Mouse (Mus musculus): Measurements from ENCODE around the gene Rftn2. TPM values are rescaled to one million over a fixed set of nuclear protein-coding genes. Genes with fewer than 3 reads are reported as not detected.
A peak's percentile ranks its signal among the peaks of the same experiment; 100 is the strongest.

The Rftn2 gene
- polyA plus RNA-seq, 1 experiment from 2014 or later, result 7.0 TPM

GRCm38 (mm10) chr1:55182392-55182791 is 44.2 kb downstream of the Rftn2 start:
- Histone ChIP-seq H3K9me3 (replicated peaks; ENCODE audit: low read length) (no peaks in the 10 kb centered on the region), H3K27ac (no peak overlapping the region), H3K9ac (ENCODE audit: low read depth, low read length) (no peak overlapping the region), H3K36me3 (ENCODE audit: insufficient read depth, low read length) (no peaks in the 10 kb centered on the region), H3K4me1 (replicated peaks; ENCODE audit: insufficient read depth, low read length) (no peaks in the 10 kb centered on the region), H3K4me2 (ENCODE audit: low read length) (no peak overlapping the region), H3K4me3 (replicated peaks; ENCODE audit: low read depth, low read length) (no peak overlapping the region), H3K27me3 (ENCODE audit: insufficient read depth, low read length) (no peaks in the 10 kb centered on the region)
- DNase-seq (ENCODE audit: low spot score), result no peak
- ATAC-seq (replicated peaks; ENCODE audit: low FRiP score, low read depth), result no peak
- 91% methylated on average over 5 of the region's 5 CpGs for WGBS
- no peak for TF ChIP-seq CTCF (IDR thresholded peaks at IDR 0.05; ENCODE audit: low read depth)

DNA sequence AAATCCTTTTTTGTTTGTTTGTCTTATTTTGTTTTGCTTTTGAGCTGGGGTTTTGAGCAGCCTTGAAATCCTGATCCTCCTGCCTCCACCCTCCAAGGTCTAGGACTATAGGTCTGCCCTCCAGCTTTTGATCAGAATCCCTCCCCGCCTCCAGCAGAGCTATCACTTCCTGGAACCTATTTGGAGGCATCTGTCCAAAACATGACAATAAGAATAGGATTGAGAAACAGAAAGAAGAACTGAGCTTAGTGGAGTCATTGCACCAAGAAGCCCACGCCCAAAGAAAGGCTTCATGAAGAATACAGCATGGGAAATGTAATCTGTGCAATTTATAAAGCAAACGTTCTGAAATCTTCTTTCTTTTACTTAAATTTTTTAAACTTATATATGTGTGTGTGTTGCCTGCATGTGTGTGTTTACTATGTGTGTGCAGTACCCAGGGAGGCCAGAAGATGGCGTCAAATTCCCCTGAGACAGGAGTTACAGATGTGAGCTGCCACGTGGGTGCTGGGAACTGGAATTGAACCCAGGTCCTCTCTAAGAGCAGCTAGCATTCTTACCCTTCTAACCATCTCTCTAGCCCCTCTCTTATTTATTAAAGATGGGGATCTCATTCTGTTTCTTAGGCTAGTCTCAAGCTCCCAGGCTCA is 46.5 kb downstream of the Rftn2 start:
- Histone ChIP-seq H3K4me1 (replicated peaks; ENCODE audit: insufficient read depth, low read length) (no peaks in the 10 kb centered on the region), H3K9me3 (replicated peaks; ENCODE audit: low read length) (no peaks in the 10 kb centered on the region), H3K4me3 (replicated peaks; ENCODE audit: low read depth, low read length) (no peak overlapping the region), H3K9ac (ENCODE audit: low read depth, low read length) (no peak overlapping the region), H3K27me3 (ENCODE audit: insufficient read depth, low read length) (no peaks in the 10 kb centered on the region), H3K36me3 (ENCODE audit: insufficient read depth, low read length) (no peaks in the 10 kb centered on the region), H3K27ac (no peak overlapping the region), H3K4me2 (ENCODE audit: low read length) (no peak overlapping the region)
- DNase-seq (ENCODE audit: low spot score), result no peak
- 0 out of 2 replicates have a peak, but pooled peaks have one; percentile 14 for TF ChIP-seq CTCF (IDR thresholded peaks at IDR 0.05; ENCODE audit: low read depth)
- ATAC-seq (replicated peaks; ENCODE audit: low FRiP score, low read depth), result no peak
- WGBS, result 89% methylated on average over 5 of the region's 5 CpGs

- no peak overlapping the region for H3K4me2 ChIP-seq (ENCODE audit: low read length)
- no peaks in the 10 kb centered on the region for H3K27me3 ChIP-seq (ENCODE audit: insufficient read depth, low read length)
- no peak overlapping the region for H3K4me3 ChIP-seq (replicated peaks; ENCODE audit: low read depth, low read length)
- WGBS, result 34% methylated on average over 3 of the region's 3 CpGs
- no peak for DNase-seq (ENCODE audit: low spot score)
- H3K27ac ChIP-seq, result no peak overlapping the region
- no peaks in the 10 kb centered on the region for H3K4me1 ChIP-seq (replicated peaks; ENCODE audit: insufficient read depth, low read length)
- no peaks in the 10 kb centered on the region for H3K9me3 ChIP-seq (replicated peaks; ENCODE audit: low read length)
- no peak overlapping the region for H3K9ac ChIP-seq (ENCODE audit: low read depth, low read length)
- TF ChIP-seq CTCF (IDR thresholded peaks at IDR 0.05; ENCODE audit: low read depth), result no peak
- ATAC-seq (replicated peaks; ENCODE audit: low FRiP score, low read depth), result no peak
- H3K36me3 ChIP-seq (ENCODE audit: insufficient read depth, low read length), result no peaks in the 10 kb centered on the region
These were observed 52.0 kb downstream of the Rftn2 start for GRCm38 (mm10) chr1:55174558-55175034.

- WGBS, result 87% methylated on average over 10 of the region's 10 CpGs
- no peaks in the 10 kb centered on the region for H3K9me3 ChIP-seq (replicated peaks; ENCODE audit: low read length)
- no peak overlapping the region for H3K27ac ChIP-seq
- no peak for DNase-seq (ENCODE audit: low spot score)
- H3K4me2 ChIP-seq (ENCODE audit: low read length), result no peak overlapping the region
- no peak for TF ChIP-seq CTCF (IDR thresholded peaks at IDR 0.05; ENCODE audit: low read depth)
- no peak for ATAC-seq (replicated peaks; ENCODE audit: low FRiP score, low read depth)
- no peak overlapping the region for H3K9ac ChIP-seq (ENCODE audit: low read depth, low read length)
- H3K27me3 ChIP-seq (ENCODE audit: insufficient read depth, low read length), result no peaks in the 10 kb centered on the region
- H3K36me3 ChIP-seq (ENCODE audit: insufficient read depth, low read length), result no peaks in the 10 kb centered on the region
- H3K4me1 ChIP-seq (replicated peaks; ENCODE audit: insufficient read depth, low read length), result no peaks in the 10 kb centered on the region
- no peak overlapping the region for H3K4me3 ChIP-seq (replicated peaks; ENCODE audit: low read depth, low read length)
These were observed 52.6 kb downstream of the Rftn2 start for GRCm38 (mm10) chr1:55173720-55174557.

DNA sequence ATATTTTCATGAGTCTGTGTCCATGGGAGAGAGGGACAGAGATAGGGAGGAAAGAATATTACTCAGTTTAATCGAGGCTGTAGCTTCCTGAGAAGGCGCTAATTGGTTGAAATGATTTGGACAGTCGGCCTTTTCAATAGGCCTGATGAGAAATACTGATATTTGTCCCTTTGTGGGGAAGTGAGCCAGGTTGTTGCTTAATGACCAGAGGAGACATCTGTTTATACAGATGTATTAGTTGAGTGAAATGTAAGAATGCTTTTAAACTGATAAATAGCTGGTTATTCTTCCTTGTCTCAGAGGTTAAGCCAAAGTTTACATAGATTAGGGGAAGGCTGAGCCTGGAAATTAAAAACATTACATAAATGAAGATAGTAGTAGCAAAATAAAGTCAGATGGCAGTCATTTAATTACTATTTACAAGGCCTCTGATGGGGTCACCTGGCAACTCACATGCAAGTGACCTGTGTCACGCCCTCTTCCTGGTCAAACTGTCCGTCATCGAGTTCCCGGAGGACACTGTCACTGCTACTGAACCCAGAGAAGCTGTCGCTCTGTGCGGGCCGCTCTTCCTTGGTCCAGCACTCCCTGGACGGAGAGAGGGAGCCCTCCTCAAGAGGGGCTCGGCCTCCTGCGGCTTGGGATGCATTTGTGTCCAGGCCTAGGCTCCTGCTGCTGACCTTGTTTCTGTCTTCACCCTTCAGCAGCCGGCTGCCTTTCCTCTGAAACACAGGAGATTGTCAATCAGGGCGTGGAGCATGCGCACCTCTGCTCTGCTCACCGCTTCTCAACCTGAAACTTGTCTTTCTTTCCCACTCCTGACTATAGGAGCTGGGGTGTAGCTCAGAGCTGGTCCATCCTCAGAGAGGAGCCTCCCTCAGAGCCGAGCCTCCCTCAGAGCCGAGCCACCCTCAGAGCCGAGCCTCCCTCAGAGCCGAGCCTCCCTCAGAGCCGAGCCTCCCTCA is 54.9 kb downstream of the Rftn2 start:
- H3K36me3 ChIP-seq (ENCODE audit: insufficient read depth, low read length), result no peaks in the 10 kb centered on the region
- H3K4me3 ChIP-seq (replicated peaks; ENCODE audit: low read depth, low read length), result no peak overlapping the region
- H3K4me2 ChIP-seq (ENCODE audit: low read length), result peak overlapping the region; percentile 4; the same call in 1 of the 2 replicates
- H3K9ac ChIP-seq (ENCODE audit: low read depth, low read length), result no peak overlapping the region
- 54% methylated on average over 22 of the region's 22 CpGs for WGBS
- H3K4me1 ChIP-seq (replicated peaks; ENCODE audit: insufficient read depth, low read length), result no peaks in the 10 kb centered on the region
- no peaks in the 10 kb centered on the region for H3K9me3 ChIP-seq (replicated peaks; ENCODE audit: low read length)
- no peak for DNase-seq (ENCODE audit: low spot score)
- ATAC-seq (replicated peaks; ENCODE audit: low FRiP score, low read depth), result no peak
- no peaks in the 10 kb centered on the region for H3K27me3 ChIP-seq (ENCODE audit: insufficient read depth, low read length)
- TF ChIP-seq CTCF (IDR thresholded peaks at IDR 0.05; ENCODE audit: low read depth), result no peak
- H3K27ac ChIP-seq, result no peak overlapping the region

DNA sequence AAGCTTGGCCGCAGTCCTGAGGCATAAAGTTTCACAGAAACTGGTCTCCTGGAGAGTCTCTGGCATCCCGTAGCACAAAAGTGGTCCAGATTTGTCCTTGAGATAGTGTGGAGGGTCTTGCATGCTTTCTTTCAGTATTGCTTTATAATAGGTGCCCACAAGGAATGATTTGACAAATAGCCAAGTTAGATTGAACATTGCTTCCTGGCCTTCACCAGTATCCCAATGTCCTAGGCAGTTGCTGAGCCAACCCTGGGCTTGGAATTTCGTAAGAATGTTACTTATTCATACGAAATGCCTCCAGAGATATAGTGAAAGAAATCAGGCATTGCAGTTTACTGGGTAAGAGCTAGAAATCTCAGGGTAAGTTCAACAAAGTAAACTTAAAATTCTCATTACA is 58.0 kb downstream of the Rftn2 start:
- ATAC-seq (replicated peaks; ENCODE audit: low FRiP score, low read depth), result no peak
- Histone ChIP-seq H3K4me2 (ENCODE audit: low read length) (no peak overlapping the region), H3K4me3 (replicated peaks; ENCODE audit: low read depth, low read length) (no peak overlapping the region), H3K27me3 (ENCODE audit: insufficient read depth, low read length) (no peaks in the 10 kb centered on the region), H3K36me3 (ENCODE audit: insufficient read depth, low read length) (no peaks in the 10 kb centered on the region), H3K9me3 (replicated peaks; ENCODE audit: low read length) (no peaks in the 10 kb centered on the region), H3K9ac (ENCODE audit: low read depth, low read length) (no peak overlapping the region), H3K4me1 (replicated peaks; ENCODE audit: insufficient read depth, low read length) (no peaks in the 10 kb centered on the region), H3K27ac (no peak overlapping the region)
- no peak for TF ChIP-seq CTCF (IDR thresholded peaks at IDR 0.05; ENCODE audit: low read depth)
- WGBS, result 98% methylated on average over 4 of the region's 4 CpGs
- no peak for DNase-seq (ENCODE audit: low spot score)

Measured in kidney, postnatal 0 days (tissue).